Mouse (Mus musculus) right cerebral cortex, adult 2 months (tissue): ENCODE measurements around the gene Pla2r1.

ENCODE experiments used
- DNase-seq, 2 experiments: peaks; one replicate each; pipeline ENCODE4 v3.0.0; 2021 to 2022; ENCODE audit warnings: low spot score in 2 of 2

The Pla2r1 gene

GRCm38 (mm10) chr2:60500583-60501116 is 52.5 kb downstream of the Pla2r1 start:
- DNase-seq: no peak

- peak; percentile 45 to 54 for DNase-seq
Observed at GRCm38 (mm10) chr2:60479906-60480305, 73.2 kb downstream of the Pla2r1 start.

GRCm38 (mm10) chr2:60478778-60479177 is 74.3 kb downstream of the Pla2r1 start:
- DNase-seq: no peak

- no peak for DNase-seq
Observed at GRCm38 (mm10) chr2:60468901-60469770, 84.0 kb downstream of the Pla2r1 start.

GRCm38 (mm10) chr2:60452376-60452775 is 100.7 kb downstream of the Pla2r1 start:
- DNase-seq: no peak

- DNase-seq: no peak
Observed at GRCm38 (mm10) chr2:60451119-60451773, 101.9 kb downstream of the Pla2r1 start.

- DNase-seq: no peak
Observed at GRCm38 (mm10) chr2:60449732-60450131, 103.4 kb downstream of the Pla2r1 start.

- peak; percentile 74 to 79 for DNase-seq
Observed at GRCm38 (mm10) chr2:60444711-60445509, 108.2 kb downstream of the Pla2r1 start.

GRCm38 (mm10) chr2:60443279-60443678 is 109.8 kb downstream of the Pla2r1 start:
- no peak for DNase-seq

- peak; percentile 4 to 5 for DNase-seq
Observed at GRCm38 (mm10) chr2:60441875-60442274, 111.2 kb downstream of the Pla2r1 start.

- no peak for DNase-seq
Observed at GRCm38 (mm10) chr2:60436802-60437201, 116.3 kb downstream of the Pla2r1 start.

- no peak for DNase-seq
Observed at GRCm38 (mm10) chr2:60430315-60431021, 122.6 kb downstream of the Pla2r1 start.

GRCm38 (mm10) chr2:60418075-60418474 is 135.0 kb downstream of the Pla2r1 start:
- peak; percentile 78 to 85 for DNase-seq

GRCm38 (mm10) chr2:60414334-60414733 is 138.8 kb downstream of the Pla2r1 start:
- DNase-seq: no peak

- DNase-seq: peak; percentile 38 to 40
Observed at GRCm38 (mm10) chr2:60413006-60413650, 140.0 kb downstream of the Pla2r1 start.

- no peak for DNase-seq
Observed at GRCm38 (mm10) chr2:60411181-60411580, 141.9 kb downstream of the Pla2r1 start.

- no peak for DNase-seq
Observed at GRCm38 (mm10) chr2:60409989-60410763, 142.9 kb downstream of the Pla2r1 start.

- DNase-seq: no peak
Observed at GRCm38 (mm10) chr2:60409194-60409593, 143.9 kb downstream of the Pla2r1 start.

GRCm38 (mm10) chr2:60407387-60407786 is 145.7 kb downstream of the Pla2r1 start:
- DNase-seq: no peak

- DNase-seq: no peak
Observed at GRCm38 (mm10) chr2:60405431-60405830, 147.7 kb downstream of the Pla2r1 start.
